ENCODE assay signal across 34 mouse cellular contexts in the genomic region with DNA sequence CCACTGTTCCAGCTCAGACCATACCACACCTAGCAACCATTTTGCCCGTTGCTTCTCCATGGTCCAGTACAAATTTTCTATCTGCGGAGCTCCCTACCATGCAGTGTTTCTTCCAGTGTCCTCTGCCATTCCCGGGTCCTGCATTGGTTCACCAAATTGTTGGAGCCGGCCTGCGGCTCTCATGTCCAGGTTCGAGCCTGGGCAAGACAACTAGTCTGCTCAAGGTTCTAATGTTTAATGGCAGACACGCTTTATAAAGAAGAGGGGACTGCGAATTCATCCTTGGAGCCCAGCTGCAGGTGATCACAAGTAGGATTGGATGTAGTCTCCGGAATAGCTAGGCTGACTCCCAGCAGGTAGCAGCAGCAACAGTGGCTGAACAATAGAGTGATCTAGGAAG. TPM values are rescaled to one million over a fixed set of nuclear protein-coding genes. Genes with fewer than 3 reads are reported as not detected.
"Had no signal": no experiment of that assay in that cellular context is flagged by ENCODE, and none has a peak within 500 bp of the region (broad histone marks: within the 10 kb centered on the region; RNA-seq: fewer than 3 reads in every experiment).

No protein-coding gene starts in this region.

- DNase-seq: gastrocnemius, adult 2 months; gastrocnemius, postnatal 10 days; gastrocnemius, postnatal 25 days; heart, adult 2 months; heart, postnatal 10 days; heart, postnatal 4 days; kidney, adult 18-20 months; kidney, adult 8-10 months; kidney, postnatal 10 days; kidney, postnatal 25 days; kidney, postnatal 4 days; liver; liver, embryonic 13.5 days had no signal

- H3K27ac ChIP-seq: gastrocnemius, adult 2 months; heart, adult 2 months; heart, embryonic 10.5 days; hindbrain, embryonic 10.5 days; hindbrain, embryonic 12.5 days; hindbrain, embryonic 14.5 days; hindbrain, postnatal 0 days; layer of hippocampus, adult 2 months; left cerebral cortex, adult 2 months; limb, embryonic 10.5 days; limb, embryonic 12.5 days; liver, embryonic 13.5 days; liver, embryonic 15.5 days had no signal

- H3K4me1 ChIP-seq: heart, embryonic 10.5 days; heart, embryonic 12.5 days; hindbrain, embryonic 10.5 days; hindbrain, embryonic 12.5 days; limb, embryonic 10.5 days; limb, embryonic 12.5 days; liver, embryonic 13.5 days; liver, embryonic 15.5 days had no signal

- H3K4me3 ChIP-seq: gastrocnemius, adult 2 months; heart, adult 2 months; heart, embryonic 10.5 days; heart, embryonic 12.5 days; hindbrain, embryonic 10.5 days; hindbrain, embryonic 12.5 days; layer of hippocampus, adult 2 months; left cerebral cortex, adult 2 months; limb, embryonic 10.5 days; limb, embryonic 12.5 days; liver, embryonic 13.5 days; liver, embryonic 15.5 days had no signal

- H3K4me2 ChIP-seq: heart, embryonic 12.5 days; hindbrain, embryonic 12.5 days; hindbrain, embryonic 14.5 days; limb, embryonic 12.5 days; liver, embryonic 11.5 days; liver, embryonic 13.5 days; liver, embryonic 15.5 days had no signal

- H3K27me3 ChIP-seq: heart, embryonic 12.5 days; hindbrain, embryonic 12.5 days; limb, embryonic 12.5 days; liver, embryonic 13.5 days; liver, embryonic 15.5 days had no signal

- H3K9me3 ChIP-seq: limb, embryonic 10.5 days; liver, embryonic 15.5 days had no signal

- H3K36me3 ChIP-seq: heart, embryonic 10.5 days; heart, embryonic 12.5 days; hindbrain, embryonic 10.5 days; hindbrain, embryonic 12.5 days; limb, embryonic 10.5 days; limb, embryonic 12.5 days; liver, embryonic 13.5 days; liver, embryonic 15.5 days had no signal

- ATAC-seq: hindbrain, postnatal 0 days; intestine, postnatal 0 days had no signal

- H3K9ac ChIP-seq: heart, embryonic 12.5 days; hindbrain, embryonic 12.5 days; hindbrain, embryonic 14.5 days; limb, embryonic 12.5 days; liver, embryonic 13.5 days; liver, embryonic 15.5 days had no signal

RNA-seq across cellular contexts. Expression of gene Slco1b2, which starts 28.4 kb away (rescaled TPM):
- total RNA-seq: gastrocnemius, adult 2 months; gastrocnemius, postnatal 10 days; gastrocnemius, postnatal 25 days; granulocyte monocyte progenitor cell, adult 5-6 weeks; heart, adult 2 months; heart, postnatal 10 days; heart, postnatal 25 days; heart, postnatal 4 days; hindbrain, postnatal 0 days; layer of hippocampus, postnatal 10 days; left cerebral cortex, postnatal 14 days had no signal
- polyA plus RNA-seq: heart, adult 2 months; heart, embryonic 10.5 days; heart, embryonic 12.5 days; heart, embryonic 14.5 days; hindbrain, embryonic 10.5 days; hindbrain, embryonic 12.5 days; hindbrain, embryonic 14.5 days; hindbrain, postnatal 0 days; intestine, embryonic 14.5 days; kidney, embryonic 14.5 days; kidney, embryonic 16.5 days; limb, embryonic 10.5 days; limb, embryonic 12.5 days; liver, embryonic 11.5 days had no signal
